Mouse (Mus musculus): ENCODE results near the gene Myh10.

DNA sequence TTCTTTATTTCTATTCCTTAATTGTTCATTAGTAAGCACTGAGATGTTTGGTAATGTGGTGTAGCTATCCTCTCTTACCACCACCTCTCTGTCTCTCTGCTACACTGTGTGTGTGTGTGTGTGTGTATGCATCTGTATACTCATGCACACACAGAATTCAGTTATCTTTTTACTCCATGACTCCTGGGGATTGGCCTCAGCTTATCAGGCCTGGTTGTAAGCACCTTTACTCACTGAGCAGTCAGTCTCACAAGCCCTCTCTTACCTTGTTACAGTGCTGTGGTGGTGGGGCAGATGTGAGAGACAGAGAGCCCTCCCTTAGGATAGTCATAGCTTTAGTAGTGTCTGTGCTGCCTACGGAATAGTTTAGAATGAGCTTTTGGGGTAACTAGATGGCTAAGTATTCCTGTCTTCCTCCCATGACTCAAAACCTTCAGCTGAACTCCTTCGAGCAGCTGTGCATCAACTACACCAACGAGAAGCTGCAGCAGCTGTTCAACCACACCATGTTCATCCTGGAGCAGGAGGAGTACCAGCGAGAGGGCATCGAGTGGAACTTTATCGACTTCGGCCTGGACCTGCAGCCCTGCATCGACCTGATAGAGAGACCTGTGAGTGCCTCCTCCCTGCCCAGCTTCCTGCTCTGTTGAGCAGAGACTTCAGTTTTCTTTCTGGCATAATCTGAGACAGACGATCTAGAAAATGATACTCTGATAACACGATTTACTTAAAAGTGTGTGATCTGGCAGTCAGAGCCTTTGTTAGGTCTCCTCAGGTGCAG lies 76.6 kb downstream of the Myh10 start:
- TF ChIP-seq POLR2A (IDR thresholded peaks at IDR 0.05; ENCODE audit: borderline replicate concordance, extremely low read depth, insufficient read depth, insufficient read length, poor library complexity, severe bottlenecking) (no peak), CTCF (IDR thresholded peaks at IDR 0.05; ENCODE audit: borderline replicate concordance, extremely low read depth, insufficient read depth, insufficient read length) (no peak)

Data from brain, embryonic 14.5 days (tissue).